Mouse (Mus musculus) adrenal gland, adult 8-10 months (tissue): ENCODE results near the gene Reep3. TPM values are rescaled to one million over a fixed set of nuclear protein-coding genes. Genes with fewer than 3 reads are reported as not detected.

Experiments
- DNase-seq: peaks from one replicate; pipeline ENCODE4 v3.0.0; 2022
- total RNA-seq, 4 experiments: library from RNA; stranded (reverse); gene quantifications; 2 replicates each; pipeline ENCODE4 v1.2.4; 2022

Gene Reep3
- total RNA-seq, 4 experiments from 2014 or later = 33.5 to 49.1 (median 44.9) TPM

DNA sequence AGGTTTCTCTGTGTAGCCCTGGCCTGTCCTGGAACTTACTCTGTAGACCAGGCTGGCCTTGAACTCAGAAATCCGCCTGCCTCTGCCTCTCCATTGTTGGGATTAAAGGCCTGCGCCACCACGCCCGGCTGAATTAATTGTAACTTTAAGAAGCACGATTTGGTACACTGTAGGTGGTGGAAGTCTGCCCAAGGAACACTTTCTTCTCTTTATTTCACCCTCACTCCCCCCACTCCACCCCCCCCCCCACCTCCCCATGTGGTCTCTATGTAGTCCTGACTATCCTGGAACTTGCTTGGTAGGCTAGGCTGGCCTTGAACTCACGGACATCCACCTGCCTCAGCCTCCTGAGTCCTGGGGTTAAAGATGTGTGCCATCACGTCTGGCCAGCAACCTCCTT lies 47.1 kb downstream of the Reep3 start:
- no peak for DNase-seq

DNA sequence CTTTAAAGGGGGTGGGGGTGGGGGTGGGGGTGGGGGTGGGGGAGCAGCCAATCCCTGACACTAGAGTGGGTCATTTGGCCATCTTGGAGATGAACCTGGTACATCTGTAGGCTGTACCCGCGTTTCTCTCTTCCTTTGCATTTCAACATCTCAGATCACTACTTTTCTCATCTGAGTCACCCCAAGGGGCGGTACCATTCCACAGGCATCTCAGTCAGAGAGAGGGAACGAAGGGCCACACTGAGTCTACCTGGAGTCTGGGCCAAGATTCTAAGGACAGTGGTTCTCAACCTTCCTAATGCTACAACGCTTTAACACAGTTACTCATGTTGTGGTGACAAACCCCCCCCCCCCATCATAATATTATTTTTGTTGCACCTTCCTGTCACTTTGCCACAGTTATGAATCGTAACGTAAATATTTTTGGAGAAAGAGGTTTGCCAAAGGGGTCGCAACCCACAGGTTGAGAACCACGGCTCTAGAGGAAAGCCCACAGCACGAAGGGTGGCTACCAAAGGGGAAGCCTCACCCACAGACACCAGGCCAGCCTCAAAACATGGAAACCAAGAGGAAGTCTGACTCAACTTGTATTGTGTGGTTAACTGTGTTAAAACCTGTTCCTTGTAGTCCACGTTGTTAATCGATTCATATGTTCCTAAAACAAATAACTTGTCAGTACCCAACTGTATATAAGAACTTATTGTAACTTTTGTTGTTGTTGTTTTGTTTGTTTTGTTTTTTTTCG lies 47.7 kb downstream of the Reep3 start:
- no peak for DNase-seq

GRCm38 (mm10) chr10:67047712-67048645 lies 48.8 kb downstream of the Reep3 start:
- no peak for DNase-seq

DNA sequence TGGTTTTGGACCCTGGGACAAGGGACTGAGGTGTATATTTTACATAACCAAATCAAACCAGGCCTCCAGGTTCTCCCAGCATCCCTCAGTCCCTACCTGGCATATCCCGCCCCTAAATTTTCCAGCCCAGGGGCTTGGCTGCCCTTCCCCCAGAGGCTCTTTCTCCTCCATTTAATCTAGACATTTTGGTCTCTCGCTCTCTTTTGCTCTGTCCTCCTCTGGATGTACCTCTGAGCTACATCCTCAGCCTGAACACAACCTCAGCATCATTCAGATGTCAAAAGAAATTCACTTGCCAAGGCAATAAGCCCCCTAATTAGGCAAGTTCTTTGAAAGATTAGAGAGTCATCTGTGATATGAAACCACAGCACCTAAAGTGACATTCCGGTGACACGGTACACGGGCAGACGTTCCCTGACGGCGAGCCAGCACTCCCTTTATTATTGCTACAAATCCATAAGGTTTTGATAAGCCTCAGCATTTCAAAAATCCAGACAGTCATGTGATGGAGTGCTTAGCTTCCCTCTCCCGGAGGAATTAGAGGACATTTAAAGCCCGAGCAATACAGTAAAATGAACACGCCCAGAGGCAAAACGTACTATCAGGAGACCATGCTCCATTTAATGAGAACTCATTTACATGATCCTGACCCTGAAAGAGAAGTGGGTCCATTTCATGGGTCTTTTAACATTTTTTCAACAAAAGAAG lies 51.4 kb downstream of the Reep3 start:
- DNase-seq = no peak

- no peak for DNase-seq
Observed at GRCm38 (mm10) chr10:67044346-67044745, 52.4 kb downstream of the Reep3 start.

DNA sequence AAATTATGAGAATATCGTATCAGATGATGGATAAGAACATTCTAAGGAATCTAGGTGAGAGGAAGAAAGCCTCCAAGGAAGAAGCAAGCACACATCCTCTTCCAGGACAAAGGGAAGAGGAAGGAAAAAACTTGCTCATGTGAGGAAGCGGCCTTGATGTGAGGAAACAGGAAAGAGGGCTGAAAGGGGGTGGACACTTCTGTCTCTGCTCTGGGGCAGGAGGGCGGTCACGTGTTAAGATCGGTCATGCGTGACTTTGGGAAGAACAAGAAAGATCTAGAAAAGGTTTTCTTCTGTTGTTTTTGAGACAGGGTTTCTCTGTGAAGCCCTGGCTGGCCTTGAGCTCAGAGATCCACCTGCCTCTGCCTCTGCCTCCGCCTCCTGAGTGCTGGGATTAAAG lies 53.5 kb downstream of the Reep3 start:
- DNase-seq = no peak

GRCm38 (mm10) chr10:67040410-67040809 lies 56.3 kb downstream of the Reep3 start:
- DNase-seq = no peak

GRCm38 (mm10) chr10:67039001-67039400 lies 57.7 kb downstream of the Reep3 start:
- no peak for DNase-seq

DNA sequence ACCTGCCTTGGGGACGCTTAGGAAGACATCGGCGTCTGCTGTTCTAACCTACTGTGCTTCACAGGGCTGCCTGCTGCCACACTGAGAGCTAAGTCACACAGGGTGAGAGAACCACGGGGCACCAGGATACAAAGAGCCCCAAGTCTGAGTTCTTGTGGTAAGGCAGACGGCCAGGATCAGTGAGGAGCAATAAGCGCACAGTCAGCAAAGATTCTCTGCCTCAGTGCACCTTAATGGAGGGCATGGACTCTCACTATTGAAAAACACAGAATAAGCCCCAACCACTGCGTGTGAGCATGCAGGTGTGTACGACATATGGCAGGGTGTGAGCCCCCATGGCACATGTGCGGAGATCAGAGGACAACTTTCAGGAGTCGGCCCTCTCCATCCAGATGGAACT lies 60.2 kb downstream of the Reep3 start:
- DNase-seq = no peak

- DNase-seq = no peak
Observed at GRCm38 (mm10) chr10:67036141-67036540, 60.6 kb downstream of the Reep3 start.

DNA sequence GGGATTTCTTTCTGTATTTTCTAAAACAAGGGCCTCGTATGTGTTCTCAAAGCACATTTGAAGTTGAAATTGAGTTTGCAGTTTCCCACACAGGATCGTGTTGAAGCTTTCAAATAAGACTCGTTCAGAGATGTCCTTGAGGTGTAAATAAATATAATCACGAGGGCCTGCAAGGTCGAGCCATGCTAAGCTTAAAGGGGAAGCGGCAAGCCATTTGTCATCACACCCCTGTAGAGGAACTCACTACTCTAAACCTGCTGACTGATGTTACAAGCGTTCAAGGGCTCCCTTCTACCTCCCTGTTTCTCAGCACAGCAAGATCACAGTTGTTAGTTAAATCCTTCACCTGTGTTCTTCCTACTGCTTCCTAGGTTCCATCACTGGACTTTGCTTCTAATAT lies 65.6 kb downstream of the Reep3 start:
- no peak for DNase-seq

GRCm38 (mm10) chr10:67029297-67029696 lies 67.4 kb downstream of the Reep3 start:
- DNase-seq = no peak

GRCm38 (mm10) chr10:67026375-67026774 lies 70.4 kb downstream of the Reep3 start:
- no peak for DNase-seq

GRCm38 (mm10) chr10:67025573-67026236 lies 71.0 kb downstream of the Reep3 start:
- no peak for DNase-seq

DNA sequence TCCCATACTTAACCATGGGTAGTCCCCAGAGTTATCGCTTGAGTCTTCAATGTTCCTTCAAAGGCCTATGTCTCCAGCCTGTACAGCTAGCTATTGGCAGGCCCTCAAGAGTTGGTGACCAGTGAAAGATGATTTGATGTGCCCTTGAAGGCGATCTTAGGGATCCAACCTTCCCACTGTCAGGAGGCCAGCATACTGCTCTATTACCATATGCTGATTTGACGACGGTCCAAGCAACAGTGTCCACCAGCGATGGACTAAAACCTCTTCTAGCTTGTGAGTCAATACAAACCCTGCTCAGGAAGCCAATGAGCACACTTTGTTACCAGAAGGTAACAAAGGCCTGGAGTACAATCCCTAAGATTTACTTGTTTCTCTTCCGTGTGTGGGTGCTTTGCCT lies 72.4 kb downstream of the Reep3 start:
- DNase-seq = no peak

DNA sequence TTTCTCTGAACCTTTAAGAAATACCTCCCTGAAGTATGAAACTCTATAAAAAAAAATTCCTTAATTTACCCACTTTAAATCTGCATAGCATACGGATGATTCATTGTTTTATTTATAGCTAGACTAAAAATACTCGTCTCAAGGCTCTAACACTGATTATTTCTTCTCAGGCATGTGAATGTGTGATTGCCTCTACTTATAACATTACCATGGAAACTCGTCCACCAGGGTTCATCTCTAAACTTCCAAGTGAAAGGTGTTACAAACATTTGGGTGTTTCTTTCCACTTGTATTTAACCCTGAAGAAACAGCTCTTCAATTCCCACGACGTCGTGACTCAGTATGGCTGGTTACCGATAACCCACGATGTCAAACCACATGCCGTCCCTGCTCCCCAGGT lies 73.7 kb downstream of the Reep3 start:
- no peak for DNase-seq

GRCm38 (mm10) chr10:67021494-67021893 lies 75.3 kb downstream of the Reep3 start:
- DNase-seq = no peak

DNA sequence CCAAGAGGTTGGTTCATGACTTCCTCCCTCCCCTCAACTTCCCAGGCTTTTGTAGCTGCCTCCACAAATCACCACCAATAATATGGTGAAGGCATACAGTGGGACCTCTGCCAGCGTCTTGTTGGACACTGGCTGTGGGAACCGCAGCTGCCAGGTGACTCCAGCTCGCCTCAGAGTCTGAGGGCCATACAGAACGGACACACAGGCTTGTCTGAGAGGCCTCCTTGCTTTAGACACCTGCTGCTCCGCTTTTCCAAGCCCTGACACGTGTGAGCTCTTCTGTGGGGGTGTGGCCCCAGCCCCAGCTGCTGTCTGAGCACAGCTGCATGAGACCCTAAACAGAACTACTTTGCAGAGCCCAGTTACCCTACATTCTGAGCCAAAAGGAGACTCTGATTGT lies 77.9 kb downstream of the Reep3 start:
- no peak for DNase-seq

DNA sequence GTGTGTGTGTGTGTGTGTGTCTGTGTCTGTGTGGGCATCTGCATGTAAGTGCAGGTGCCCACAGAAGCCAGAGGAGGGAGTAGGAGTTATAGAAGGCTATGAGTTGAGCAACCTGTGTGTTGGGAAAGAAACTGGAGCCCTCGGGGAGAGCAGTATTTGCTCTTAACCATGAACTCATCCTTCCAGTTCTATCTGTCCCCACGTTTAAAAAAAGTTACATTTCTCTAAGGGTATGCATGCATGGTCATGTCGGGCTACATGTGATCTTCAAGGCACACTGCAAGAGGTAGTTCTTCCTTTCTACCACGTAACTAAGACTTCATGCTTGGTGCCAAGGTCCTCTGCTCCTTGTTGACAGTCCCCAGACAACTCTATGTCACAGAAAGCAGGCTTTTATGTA lies 78.9 kb downstream of the Reep3 start:
- no peak for DNase-seq

DNA sequence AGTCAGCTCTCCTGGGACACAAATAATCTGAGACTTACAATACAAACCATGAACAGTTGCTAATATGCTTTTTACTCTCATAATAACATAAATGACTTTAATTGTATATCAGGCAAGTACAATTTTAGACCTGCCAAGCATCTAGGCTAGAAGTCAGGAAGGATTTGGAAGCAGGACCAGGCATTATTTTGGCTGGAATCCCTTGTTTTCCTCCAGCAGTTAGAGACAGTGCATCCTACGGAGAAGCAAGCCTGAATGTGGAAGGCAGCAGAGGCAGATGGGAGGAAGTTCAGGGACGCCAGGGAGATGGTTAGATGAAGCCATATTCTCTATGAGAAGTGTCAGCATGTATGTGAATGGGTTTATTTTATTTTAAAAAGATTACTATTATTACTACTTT lies 79.4 kb downstream of the Reep3 start:
- DNase-seq = no peak

- no peak for DNase-seq
Observed at GRCm38 (mm10) chr10:67016615-67017278, 80.0 kb downstream of the Reep3 start.

- no peak for DNase-seq
Observed at GRCm38 (mm10) chr10:67014746-67015145, 82.0 kb downstream of the Reep3 start.
